Mouse (Mus musculus): ENCODE measurements around the gene Gpr61. TPM values are rescaled to one million over a fixed set of nuclear protein-coding genes. Genes with fewer than 3 reads are reported as not detected.
A peak's percentile ranks its signal among the peaks of the same experiment; 100 is the strongest.

The Gpr61 gene
- 0.44 and 0.63 TPM in 2 replicates for polyA plus RNA-seq (2016; fragmentation: Nextera tagmentation; extraction: Ambion mirVana)

DNA sequence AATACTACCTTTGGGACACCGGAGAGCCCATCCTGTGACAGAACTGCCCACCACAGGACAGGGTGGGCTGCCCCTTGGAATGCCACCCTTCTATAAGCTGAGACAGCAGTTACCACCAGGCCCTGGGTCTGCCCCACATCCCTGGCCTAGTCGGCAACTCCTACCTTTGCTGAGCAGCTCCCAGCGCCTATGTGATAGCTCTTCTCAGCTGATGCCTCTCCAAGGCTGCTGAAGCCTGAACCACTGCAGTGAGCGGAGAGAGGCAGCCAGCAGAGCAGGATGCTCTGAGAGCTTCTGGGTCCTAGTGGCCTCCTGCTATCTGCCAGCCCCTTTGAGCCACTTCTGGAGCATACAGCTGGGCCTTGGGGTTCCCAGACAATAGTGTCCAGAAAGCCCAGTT lies at the start of gene Gpr61:
Gpr61 (minus strand) TSS at position 227 of the 400 bp plus-strand sequence.
- H3K27me3 ChIP-seq, result no peaks in the 10 kb centered on the region
- no peaks in the 10 kb centered on the region for H3K9me3 ChIP-seq
- H3K4me3 ChIP-seq (replicated peaks), result no peak within 1 kb of the TSS
- no peaks in the 10 kb centered on the region for H3K36me3 ChIP-seq (replicated peaks)
- no peak within 1 kb of the TSS for H3K9ac ChIP-seq
- ATAC-seq (ENCODE audit: low FRiP score), result no peak
- no peak within 1 kb of the TSS for H3K4me2 ChIP-seq
- peaks cover 20% of the 10 kb centered on the region for H3K4me1 ChIP-seq
- 50% methylated on average over 4 of the region's 4 CpGs for WGBS
- no peak within 1 kb of the TSS for H3K27ac ChIP-seq

GRCm38 (mm10) chr3:108204470-108204869 lies 49.8 kb upstream of the Gpr61 start:
- no peak overlapping the region for H3K9ac ChIP-seq

DNA sequence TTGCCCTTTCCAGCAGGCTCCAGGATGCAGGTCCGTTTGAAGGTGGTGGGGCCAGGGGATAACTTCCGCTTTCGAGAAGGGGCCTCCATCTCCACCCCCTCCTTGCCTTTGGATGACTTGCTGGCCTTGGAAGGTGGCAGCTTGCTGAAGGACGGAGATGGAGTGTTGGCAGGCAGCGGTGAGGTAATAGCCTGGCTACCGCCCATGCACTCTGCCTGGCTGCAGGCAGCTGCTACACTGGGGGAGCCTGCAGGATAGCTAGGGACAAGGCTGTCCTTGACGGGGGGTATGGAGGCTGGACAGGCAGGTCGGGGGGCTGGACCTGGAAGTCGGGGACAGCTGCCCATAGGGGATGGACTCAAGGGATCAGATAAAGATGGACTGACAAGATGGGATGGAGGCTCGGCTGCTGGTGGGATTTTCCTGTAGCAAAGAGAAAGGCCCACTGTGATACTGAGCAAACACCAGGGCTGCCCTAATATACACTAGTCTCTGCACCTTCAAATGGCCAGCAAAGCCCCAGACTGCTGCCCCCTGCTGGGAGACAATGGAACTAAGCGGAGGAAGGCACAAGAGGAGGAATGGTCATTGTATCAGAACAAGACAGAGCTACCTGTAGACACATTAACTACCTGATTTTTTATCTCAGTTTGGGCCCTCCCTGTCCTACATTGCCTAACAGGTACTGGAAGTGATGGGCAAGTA lies 49.1 kb upstream of the Gpr61 start:
- H3K4me3 ChIP-seq (replicated peaks), result no peak overlapping the region
- WGBS, result 78% methylated on average over 11 of the region's 11 CpGs
- no peaks in the 10 kb centered on the region for H3K27me3 ChIP-seq
- no peaks in the 10 kb centered on the region for H3K9me3 ChIP-seq
- no peak overlapping the region for H3K9ac ChIP-seq
- ATAC-seq (ENCODE audit: low FRiP score), result no peak
- peaks cover 31% of the 10 kb centered on the region for H3K4me1 ChIP-seq
- H3K36me3 ChIP-seq (replicated peaks), result peaks cover 70% of the 10 kb centered on the region
- H3K27ac ChIP-seq, result no peak overlapping the region
- no peak overlapping the region for H3K4me2 ChIP-seq

More at GRCm38 (mm10) chr3:108204470-108204869, 49.8 kb upstream of the Gpr61 start:
- Histone ChIP-seq H3K27ac (no peak overlapping the region), H3K4me3 (replicated peaks) (no peak overlapping the region), H3K9me3 (no peaks in the 10 kb centered on the region), H3K36me3 (replicated peaks) (peaks cover 64% of the 10 kb centered on the region), H3K4me1 (peaks cover 36% of the 10 kb centered on the region), H3K4me2 (no peak overlapping the region), H3K27me3 (no peaks in the 10 kb centered on the region)
- 91% methylated on average over 11 of the region's 11 CpGs for WGBS
- ATAC-seq (ENCODE audit: low FRiP score), result no peak

- no peak for ATAC-seq (ENCODE audit: low FRiP score)
- no peak overlapping the region for H3K27ac ChIP-seq
- peaks cover 25% of the 10 kb centered on the region for H3K4me1 ChIP-seq
- 94% methylated on average over 13 of the region's 13 CpGs for WGBS
- no peaks in the 10 kb centered on the region for H3K9me3 ChIP-seq
- H3K27me3 ChIP-seq, result no peaks in the 10 kb centered on the region
- H3K9ac ChIP-seq, result no peak overlapping the region
- H3K36me3 ChIP-seq (replicated peaks), result peaks cover 72% of the 10 kb centered on the region
- no peak overlapping the region for H3K4me3 ChIP-seq (replicated peaks)
- H3K4me2 ChIP-seq, result no peak overlapping the region
These were observed 48.5 kb upstream of the Gpr61 start for GRCm38 (mm10) chr3:108203212-108203611.

DNA sequence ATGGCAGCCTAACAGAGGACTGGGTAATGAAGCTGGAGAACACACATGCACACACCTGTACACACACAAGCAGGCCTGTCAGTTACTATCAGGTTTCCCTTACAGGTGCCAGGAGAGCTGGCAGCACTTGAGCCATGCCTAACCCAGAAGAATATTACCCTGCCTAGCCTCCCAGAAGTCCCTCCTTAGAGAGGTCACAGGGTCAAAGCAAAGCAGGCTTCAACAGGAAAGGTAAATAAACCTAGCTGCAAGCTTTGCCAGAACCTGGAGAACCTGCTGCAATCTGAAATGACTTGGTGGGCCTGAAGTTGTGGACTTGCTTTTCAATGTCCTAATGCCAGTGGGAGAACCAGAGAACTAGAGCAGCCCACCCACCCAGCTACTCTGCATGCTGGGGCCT lies 47.8 kb upstream of the Gpr61 start:
- no peaks in the 10 kb centered on the region for H3K9me3 ChIP-seq
- H3K27me3 ChIP-seq, result no peaks in the 10 kb centered on the region
- H3K9ac ChIP-seq, result no peak overlapping the region
- H3K4me1 ChIP-seq, result peaks cover 26% of the 10 kb centered on the region
- H3K27ac ChIP-seq, result no peak overlapping the region
- peaks cover 66% of the 10 kb centered on the region for H3K36me3 ChIP-seq (replicated peaks)
- H3K4me3 ChIP-seq (replicated peaks), result no peak overlapping the region
- H3K4me2 ChIP-seq, result no peak overlapping the region
- no peak for ATAC-seq (ENCODE audit: low FRiP score)

- H3K27me3 ChIP-seq, result no peaks in the 10 kb centered on the region
- peaks cover 40% of the 10 kb centered on the region for H3K4me1 ChIP-seq
- H3K27ac ChIP-seq, result peak within 1 kb of the TSS; percentile 84
- 3% methylated on average over 44 of the region's 44 CpGs for WGBS
- H3K36me3 ChIP-seq (replicated peaks), result peaks cover 47% of the 10 kb centered on the region
- H3K9ac ChIP-seq, result peak within 1 kb of the TSS; percentile 63
- no peaks in the 10 kb centered on the region for H3K9me3 ChIP-seq
- peak within 1 kb of the TSS; percentile 61 for H3K4me3 ChIP-seq (replicated peaks)
- peak; percentile 93 for ATAC-seq (ENCODE audit: low FRiP score)
- H3K4me2 ChIP-seq, result peak within 1 kb of the TSS; percentile 61
These were observed 45.9 kb upstream of the Gpr61 start, which contains the start of gene Cyb561d1 for GRCm38 (mm10) chr3:108200329-108201323. Gene Cyb561d1 (minus strand): TSS chr3:108201212.

DNA sequence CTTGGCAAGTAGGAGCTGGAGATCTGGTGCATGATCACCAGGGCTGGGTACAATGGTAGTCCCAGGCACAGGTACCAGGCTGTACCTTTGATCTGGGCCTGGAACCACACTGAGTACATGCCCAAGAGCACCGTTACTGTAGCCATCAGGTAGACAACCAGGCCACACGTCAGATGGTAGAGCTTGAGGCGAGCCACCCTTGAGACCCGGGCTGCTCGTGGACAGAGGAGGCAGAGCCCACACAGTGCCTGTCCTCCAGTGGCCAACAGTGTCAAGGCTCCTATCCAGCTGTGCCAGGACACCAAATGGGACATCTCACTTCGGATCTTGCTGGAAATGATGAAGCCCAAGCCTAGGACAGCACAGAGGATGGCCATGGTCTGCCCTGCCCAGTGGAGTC lies 44.5 kb upstream of the Gpr61 start:
- no peaks in the 10 kb centered on the region for H3K27me3 ChIP-seq
- H3K9me3 ChIP-seq, result no peaks in the 10 kb centered on the region
- ATAC-seq (ENCODE audit: low FRiP score), result no peak
- WGBS, result 94% methylated on average over 6 of the region's 6 CpGs
- no peak overlapping the region for H3K4me2 ChIP-seq
- H3K36me3 ChIP-seq (replicated peaks), result peaks cover 36% of the 10 kb centered on the region
- H3K4me1 ChIP-seq, result peaks cover 45% of the 10 kb centered on the region
- H3K4me3 ChIP-seq (replicated peaks), result no peak overlapping the region
- H3K27ac ChIP-seq, result no peak overlapping the region
- no peak overlapping the region for H3K9ac ChIP-seq

- peak; percentile 36; the same call in 1 of the 2 replicates for ATAC-seq (ENCODE audit: low FRiP score)
- H3K27me3 ChIP-seq, result no peaks in the 10 kb centered on the region
- H3K4me3 ChIP-seq (replicated peaks), result no peak overlapping the region
- peaks cover 19% of the 10 kb centered on the region for H3K36me3 ChIP-seq (replicated peaks)
- H3K4me1 ChIP-seq, result peaks cover 45% of the 10 kb centered on the region
- H3K4me2 ChIP-seq, result peak overlapping the region; percentile 24
- H3K27ac ChIP-seq, result peak overlapping the region; percentile 79
- no peaks in the 10 kb centered on the region for H3K9me3 ChIP-seq
- WGBS, result 21% methylated on average over 14 of the region's 14 CpGs
- no peak overlapping the region for H3K9ac ChIP-seq
These were observed 42.4 kb upstream of the Gpr61 start for GRCm38 (mm10) chr3:108197066-108197497.

DNA sequence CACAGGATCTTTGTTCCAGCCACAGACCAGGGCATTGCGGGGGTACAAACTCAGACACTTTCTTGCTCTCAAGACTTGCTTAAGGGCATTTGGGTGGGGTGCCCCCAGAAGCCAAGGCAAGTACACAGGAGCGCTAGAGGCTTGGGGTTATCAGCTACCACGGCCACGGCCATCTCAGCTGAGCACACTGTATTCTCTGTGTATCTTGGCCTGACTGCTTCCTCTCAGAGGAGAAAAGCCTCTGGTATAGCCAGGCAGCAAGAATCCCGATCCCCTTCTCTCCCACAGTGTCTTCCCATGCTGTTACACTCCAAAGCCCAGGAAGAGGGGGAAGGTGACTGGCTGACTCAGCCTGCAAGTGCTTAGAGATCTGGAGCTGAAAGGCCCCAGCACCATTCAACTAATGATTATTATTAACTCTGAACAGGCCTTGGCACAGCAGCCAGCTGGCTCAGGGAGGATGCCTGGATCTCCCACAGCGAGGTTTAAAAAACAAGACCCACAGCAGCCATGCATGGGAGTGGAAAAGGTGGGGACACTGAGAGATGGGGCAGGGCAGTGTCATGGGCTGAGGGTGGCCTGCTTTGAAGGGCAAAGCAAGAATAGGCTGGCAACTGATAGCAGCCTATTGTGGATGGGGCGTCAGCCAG lies 41.4 kb upstream of the Gpr61 start:
- Histone ChIP-seq H3K9ac (peak overlapping the region; percentile 8; the same call in 1 of the 2 replicates), H3K27ac (peak overlapping the region; percentile 79), H3K4me2 (0 out of 2 replicates have a peak overlapping the region, but pooled peaks have one; percentile 24), H3K4me1 (peaks cover 37% of the 10 kb centered on the region), H3K27me3 (no peaks in the 10 kb centered on the region), H3K36me3 (replicated peaks) (peaks cover 15% of the 10 kb centered on the region), H3K4me3 (replicated peaks) (no peak overlapping the region), H3K9me3 (no peaks in the 10 kb centered on the region)
- 72% methylated on average over 7 of the region's 7 CpGs for WGBS
- ATAC-seq (ENCODE audit: low FRiP score), result no peak

DNA sequence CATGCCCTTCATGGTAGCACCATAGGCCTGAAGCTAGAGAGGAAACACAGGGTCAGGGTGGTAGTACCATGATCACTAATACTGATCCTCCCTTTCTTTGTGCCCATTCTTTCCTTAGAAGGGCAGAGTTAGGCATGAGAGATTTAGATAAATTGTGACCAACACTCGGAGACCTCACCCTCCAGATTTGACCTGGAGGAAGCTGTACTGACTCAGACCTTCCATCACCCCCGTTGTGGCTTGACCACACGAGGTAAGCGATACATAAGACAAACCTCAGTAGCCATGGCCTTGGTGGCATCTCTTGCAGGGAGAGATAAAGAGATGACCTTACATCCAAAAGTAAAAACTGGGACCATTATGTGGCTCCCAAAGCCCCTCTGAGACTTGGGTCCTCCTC lies 40.6 kb upstream of the Gpr61 start:
- ATAC-seq (ENCODE audit: low FRiP score), result no peak
- H3K4me3 ChIP-seq (replicated peaks), result no peak overlapping the region
- H3K4me1 ChIP-seq, result peaks cover 35% of the 10 kb centered on the region
- H3K4me2 ChIP-seq, result no peak overlapping the region
- H3K27ac ChIP-seq, result peak overlapping the region; percentile 79; the same call in 1 of the 2 replicates
- peaks cover 15% of the 10 kb centered on the region for H3K36me3 ChIP-seq (replicated peaks)
- 90% methylated on average over 4 of the region's 4 CpGs for WGBS
- no peaks in the 10 kb centered on the region for H3K9me3 ChIP-seq
- no peaks in the 10 kb centered on the region for H3K27me3 ChIP-seq
- no peak overlapping the region for H3K9ac ChIP-seq

GRCm38 (mm10) chr3:108193686-108194085 lies 39.0 kb upstream of the Gpr61 start:
- H3K4me1 ChIP-seq, result peaks cover 26% of the 10 kb centered on the region
- WGBS, result 85% methylated on average over 4 of the region's 4 CpGs
- no peaks in the 10 kb centered on the region for H3K27me3 ChIP-seq
- H3K27ac ChIP-seq, result no peak overlapping the region
- H3K4me3 ChIP-seq (replicated peaks), result no peak overlapping the region
- H3K36me3 ChIP-seq (replicated peaks), result peaks cover 9% of the 10 kb centered on the region
- H3K4me2 ChIP-seq, result no peak overlapping the region
- no peak for ATAC-seq (ENCODE audit: low FRiP score)
- H3K9me3 ChIP-seq, result no peaks in the 10 kb centered on the region
- H3K9ac ChIP-seq, result no peak overlapping the region

DNA sequence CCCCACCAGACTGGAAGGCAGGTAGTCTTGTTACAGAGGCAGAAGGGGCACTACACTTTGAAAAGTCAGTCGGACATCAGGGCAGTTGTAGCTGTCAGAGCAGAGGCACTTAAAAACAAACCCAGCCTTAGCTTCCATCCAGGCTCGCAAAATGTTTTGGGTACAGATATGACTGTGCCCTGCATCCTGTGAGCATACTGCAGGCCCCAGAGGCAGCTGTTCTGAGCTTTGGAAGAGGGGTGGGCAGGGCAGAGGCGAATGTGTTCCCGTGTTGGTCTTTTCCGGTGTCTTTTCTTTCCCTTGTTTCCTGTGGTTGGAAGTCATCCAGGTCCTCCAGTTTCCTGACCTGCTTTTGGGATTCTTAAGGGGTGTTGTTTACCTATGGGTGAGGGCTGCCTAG lies 35.2 kb upstream of the Gpr61 start:
- H3K4me1 ChIP-seq, result peaks cover 20% of the 10 kb centered on the region
- WGBS, result 85% methylated on average over 5 of the region's 5 CpGs
- no peak overlapping the region for H3K4me2 ChIP-seq
- no peak for ATAC-seq (ENCODE audit: low FRiP score)
- no peak overlapping the region for H3K9ac ChIP-seq
- H3K4me3 ChIP-seq (replicated peaks), result no peak overlapping the region
- peaks cover 6% of the 10 kb centered on the region for H3K27me3 ChIP-seq
- H3K27ac ChIP-seq, result no peak overlapping the region
- peaks cover 12% of the 10 kb centered on the region for H3K36me3 ChIP-seq (replicated peaks)
- no peaks in the 10 kb centered on the region for H3K9me3 ChIP-seq
